Mouse (Mus musculus) stomach, postnatal 0 days (tissue): ENCODE results near the gene Gp1bb.
A peak's percentile ranks its signal among the peaks of the same experiment; 100 is the strongest.

Experiments used
- CTCF ChIP-seq: IDR thresholded peaks from 2 replicates; pipeline ENCODE4 v1.5.1; 2016; ENCODE audit warnings: antibody characterized with exemption, low read depth, mild to moderate bottlenecking, moderate library complexity
- EP300 ChIP-seq: optimal IDR thresholded peaks from 2 replicates; pipeline ENCODE3; 2016; ENCODE audit warnings: antibody characterized with exemption

DNA sequence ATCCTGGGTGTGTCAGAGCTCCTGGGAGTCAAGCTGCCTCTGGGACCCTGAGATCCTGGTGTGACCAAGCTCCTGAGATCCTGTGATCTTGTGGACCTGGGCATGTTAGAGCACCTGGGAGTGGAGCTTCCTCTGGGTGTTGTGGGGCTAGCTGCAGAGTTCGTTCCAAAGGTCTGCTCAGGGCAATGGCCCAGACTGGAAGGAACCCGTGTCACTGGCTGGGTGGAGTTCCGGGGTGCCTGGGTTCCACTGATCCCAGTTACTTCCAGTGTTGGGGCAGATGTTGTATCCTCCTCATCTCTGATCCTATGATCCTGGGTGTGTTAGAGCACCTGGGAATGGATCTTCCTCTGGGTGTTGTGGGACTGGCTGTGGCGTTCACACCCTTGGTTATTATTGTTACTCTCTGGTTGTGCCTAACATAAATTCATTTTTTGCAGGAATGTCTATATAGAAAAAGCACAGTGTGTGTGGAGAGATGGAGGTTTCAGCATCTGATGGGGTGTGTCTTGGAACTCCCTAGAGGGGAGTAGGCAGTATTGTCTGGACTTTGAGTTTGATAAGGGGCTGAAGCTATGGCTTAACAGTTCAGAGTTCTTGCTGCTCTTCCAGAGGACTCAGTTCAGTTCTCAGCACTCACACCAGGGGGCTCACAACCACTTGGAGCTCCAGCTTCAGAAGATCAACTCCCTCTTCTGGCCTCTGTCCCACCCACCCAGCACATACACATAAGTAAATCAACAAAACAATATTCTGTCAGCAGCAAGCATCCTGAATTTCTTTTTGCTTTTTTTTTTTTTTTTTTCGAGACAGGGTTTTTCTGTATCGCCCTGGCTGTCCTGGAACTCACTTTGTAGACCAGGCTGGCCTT lies 31.3 kb upstream of the Gp1bb start:
- peak; percentile 33; the same call in 1 of the 2 replicates for TF ChIP-seq CTCF
- no peak for TF ChIP-seq EP300
